Mouse (Mus musculus) MEL (cell line): ENCODE results near the gene Tomm7. TPM values are rescaled to one million over a fixed set of nuclear protein-coding genes. Genes with fewer than 3 reads are reported as not detected.

Source experiments
- DNase-seq: peaks from one replicate; pipeline ENCODE4 v3.0.0; 2011; ENCODE audit warnings: low read depth, low spot score
- H3K27ac ChIP-seq: 2 replicates; pipeline ENCODE4 v1.5.1; 2012; ENCODE audit warnings: low read depth, mild to moderate bottlenecking, control low read depth, low read length, moderate library complexity; ENCODE audit not compliant: control insufficient read depth
- H3K27me3 ChIP-seq, 2 experiments: fragments of 150-350 bp in 1 of 2; sonication (generic) in 1 of 2; 2 replicates each; pipeline ENCODE4 v1.6.1; 2012; ENCODE audit warnings: low read length in 2 of 2, mild to moderate bottlenecking in 2 of 2, improper control_type of control experiment in 1 of 2, moderate library complexity in 1 of 2; ENCODE audit not compliant: insufficient read depth in 2 of 2, control insufficient read depth in 1 of 2
- H3K36me3 ChIP-seq, 2 experiments: 2 replicates each; pipeline ENCODE4 v1.6.1; 2012 to 2014; ENCODE audit warnings: low read length in 2 of 2, improper control_type of control experiment in 1 of 2, inconsistent platforms in 1 of 2, mild to moderate bottlenecking in 1 of 2; ENCODE audit not compliant: insufficient read depth in 2 of 2, control insufficient read depth in 1 of 2
- H3K4me1 ChIP-seq, 2 experiments: fragments of 150-350 bp in 1 of 2; sonication (generic) in 1 of 2; 2 replicates each; pipeline ENCODE4 v1.6.1; 2012; ENCODE audit warnings: low read length in 2 of 2, improper control_type of control experiment in 1 of 2, mild to moderate bottlenecking in 1 of 2; ENCODE audit not compliant: insufficient read depth in 2 of 2, control insufficient read depth in 1 of 2
- H3K4me3 ChIP-seq, 2 experiments: fragments of 150-350 bp in 1 of 2; sonication (generic) in 1 of 2; 2 replicates each; pipeline ENCODE4 v1.5.1; 2012; ENCODE audit warnings: low read depth in 2 of 2, low read length in 2 of 2, mild to moderate bottlenecking in 2 of 2, moderate library complexity in 2 of 2, control low read depth in 1 of 2, improper control_type of control experiment in 1 of 2; ENCODE audit not compliant: control insufficient read depth in 1 of 2, insufficient read depth in 1 of 2
- H3K79me2 ChIP-seq: 2 replicates; pipeline ENCODE4 v1.6.1; 2012; ENCODE audit warnings: mild to moderate bottlenecking, low read length, moderate library complexity; ENCODE audit not compliant: control insufficient read depth, poor library complexity, insufficient read depth
- H3K9ac ChIP-seq: 2 replicates; pipeline ENCODE4 v1.6.1; 2012; ENCODE audit warnings: low read depth, mild to moderate bottlenecking, control low read depth, low read length, moderate library complexity; ENCODE audit not compliant: control insufficient read depth, poor library complexity, severe bottlenecking
- H3K9me3 ChIP-seq: fragments of 150-350 bp; sonication (generic); replicated peaks from 2 replicates; pipeline ENCODE4 v1.6.1; 2012; ENCODE audit warnings: mild to moderate bottlenecking, low read length, improper control_type of control experiment, moderate library complexity; ENCODE audit not compliant: insufficient read depth
- CHD1 ChIP-seq: IDR thresholded peaks from 2 replicates; pipeline ENCODE4 v1.6.1; 2012; ENCODE audit warnings: low read depth, mild to moderate bottlenecking, inconsistent platforms, low read length, improper control_type of control experiment
- CHD2 ChIP-seq: IDR thresholded peaks from 2 replicates; pipeline ENCODE4 v1.6.1; 2011; ENCODE audit warnings: low read length, improper control_type of control experiment
- CTCF ChIP-seq, 3 experiments: IDR thresholded peaks in 2 of 3; conservative IDR thresholded peaks in 1 of 3; 2 replicates each; pipeline ENCODE4 v1.5.1; 2011 to 2012; ENCODE audit warnings: low read length in 3 of 3, low read depth in 2 of 3, mild to moderate bottlenecking in 2 of 3, improper control_type of control experiment in 1 of 3, inconsistent platforms in 1 of 3, mixed read lengths in 1 of 3, moderate library complexity in 1 of 3; ENCODE audit not compliant: control insufficient read depth in 1 of 3, insufficient read depth in 1 of 3, poor library complexity in 1 of 3, severe bottlenecking in 1 of 3
- ELF1 ChIP-seq: IDR thresholded peaks from 2 replicates; pipeline ENCODE4 v1.6.1; 2014; ENCODE audit warnings: low read depth, mild to moderate bottlenecking, inconsistent platforms, low read length, improper control_type of control experiment, moderate library complexity
- GABPA ChIP-seq: IDR thresholded peaks from 2 replicates; pipeline ENCODE4 v1.6.1; 2012; ENCODE audit warnings: low read depth, mild to moderate bottlenecking, inconsistent platforms, low read length, improper control_type of control experiment, moderate library complexity
- MYB ChIP-seq: IDR thresholded peaks from 2 replicates; pipeline ENCODE4 v1.6.1; 2011; ENCODE audit warnings: mild to moderate bottlenecking, low read depth, low read length, improper control_type of control experiment
- NRF1 ChIP-seq: IDR thresholded peaks from 2 replicates; pipeline ENCODE4 v1.6.1; 2014; ENCODE audit warnings: low read depth, mild to moderate bottlenecking, inconsistent platforms, low read length, improper control_type of control experiment, moderate library complexity; ENCODE audit not compliant: poor library complexity, insufficient read depth, severe bottlenecking
- RCOR1 ChIP-seq: IDR thresholded peaks from 2 replicates; pipeline ENCODE4 v1.6.1; 2012; ENCODE audit warnings: low read depth, mild to moderate bottlenecking, inconsistent platforms, low read length, improper control_type of control experiment
- SIN3A ChIP-seq: IDR thresholded peaks from 2 replicates; pipeline ENCODE4 v1.6.1; 2012; ENCODE audit warnings: low read length, improper control_type of control experiment, inconsistent platforms
- SMC3 ChIP-seq: IDR thresholded peaks from 2 replicates; pipeline ENCODE4 v1.6.1; 2011; ENCODE audit warnings: low read depth, low read length, improper control_type of control experiment
- USF2 ChIP-seq, 2 experiments: IDR thresholded peaks; 2 replicates each; pipeline ENCODE4 v1.6.1; 2011 to 2012; ENCODE audit warnings: improper control_type of control experiment in 2 of 2, low read length in 2 of 2, borderline replicate concordance in 1 of 2, inconsistent platforms in 1 of 2, low read depth in 1 of 2, mild to moderate bottlenecking in 1 of 2; ENCODE audit not compliant: insufficient read depth in 1 of 2
- ZC3H11A ChIP-seq: IDR thresholded peaks from 2 replicates; pipeline ENCODE4 v1.6.1; 2012; ENCODE audit warnings: low read depth, mild to moderate bottlenecking, inconsistent platforms, low read length, improper control_type of control experiment
- ZKSCAN1 ChIP-seq: IDR thresholded peaks from 2 replicates; pipeline ENCODE4 v1.6.1; 2012; ENCODE audit warnings: low read depth, mild to moderate bottlenecking, inconsistent platforms, low read length, improper control_type of control experiment, moderate library complexity
- polyA plus RNA-seq, 2 experiments: library from polyadenylated mRNA; stranded (reverse) in 1 of 2; unstranded in 1 of 2; fragments of >175 nt in 1 of 2; fragments of >200 nt in 1 of 2; gene quantifications; 2 replicates each; pipeline versions ENCODE4 v1.2.1 to v1.2.4; 2012; ENCODE audit warnings: low replicate concordance in 2 of 2, low read depth in 1 of 2; ENCODE audit not compliant: insufficient read length in 2 of 2, insufficient read depth in 1 of 2, missing spikeins in 1 of 2
- total RNA-seq: library from RNA; depleted of rRNA; stranded (reverse); fragments of 300-350 nt; gene quantifications from 2 replicates; pipeline ENCODE4 v1.2.3, GENCODE M21; 2012

Tomm7 gene
- total and polyA plus RNA-seq, 3 experiments: 194 to 239 TPM; not detected in 1

- Histone ChIP-seq H3K79me2 (no peaks in the 10 kb centered on the region), H3K27me3 (peaks cover 0 to under 1% of the 10 kb centered on the region in 2 experiments; a peak in 2 of 4 replicates), H3K36me3 (no peaks in the 10 kb centered on the region), H3K4me1 (no peaks in the 10 kb centered on the region), H3K27ac (no peak overlapping the region), H3K9me3 (no peaks in the 10 kb centered on the region), H3K9ac (no peak overlapping the region), H3K4me3 (no peak overlapping the region)
- no peak for DNase-seq
- TF ChIP-seq CHD2 (no peak), GABPA (no peak), ZC3H11A (no peak), SIN3A (no peak), CTCF (IDR thresholded peaks at IDR 0.05 in 2 of 3, conservative IDR thresholded peaks at IDR 0.05 in 1 of 3; ENCODE audit: control insufficient read depth in 1 of 3, insufficient read depth in 1 of 3, low read depth in 2 of 3, low read length in 3 of 3, poor library complexity in 1 of 3, severe bottlenecking in 1 of 3) (no peak), ZKSCAN1 (no peak), RCOR1 (no peak), USF2 (IDR thresholded peaks at IDR 0.05; ENCODE audit: borderline replicate concordance in 1 of 2, insufficient read depth in 1 of 2, low read depth in 1 of 2, low read length in 2 of 2) (no peak), ELF1 (no peak), CHD1 (no peak)
Measured at GRCm38 (mm10) chr5:23865941-23866340, 22.0 kb upstream of the Tomm7 start.

GRCm38 (mm10) chr5:23864054-23864965, 20.3 kb upstream of the Tomm7 start:
- Histone ChIP-seq H3K9me3 (no peaks in the 10 kb centered on the region), H3K9ac (no peak overlapping the region), H3K36me3 (no peaks in the 10 kb centered on the region), H3K4me1 (no peaks in the 10 kb centered on the region), H3K27ac (no peak overlapping the region), H3K4me3 (no peak overlapping the region), H3K27me3 (no peaks in the 10 kb centered on the region), H3K79me2 (no peaks in the 10 kb centered on the region)
- no peak for TF ChIP-seq SMC3
- no peak for TF ChIP-seq MYB
- TF ChIP-seq NRF1: no peak
- peak; percentile 13 for DNase-seq
